Mouse (Mus musculus) fat pad, adult 2 months (tissue): ENCODE measurements around the gene Cnbd2.

Experiments used
- DNase-seq: peaks from one replicate; pipeline ENCODE4 v3.0.0-alpha.2; 2011; ENCODE audit warnings: low read depth, low spot score; ENCODE audit errors: extremely low read depth

The Cnbd2 gene

GRCm38 (mm10) chr2:156312297-156312897, at the start of gene Cnbd2, which contains the start of gene Scand1:
Gene Cnbd2, plus strand, starts transcription at chr2:156312299.
Gene Scand1, minus strand, starts transcription at chr2:156312704.
- no peak for DNase-seq

GRCm38 (mm10) chr2:156263204-156263893, 48.8 kb upstream of the Cnbd2 start:
- DNase-seq, result no peak

DNA sequence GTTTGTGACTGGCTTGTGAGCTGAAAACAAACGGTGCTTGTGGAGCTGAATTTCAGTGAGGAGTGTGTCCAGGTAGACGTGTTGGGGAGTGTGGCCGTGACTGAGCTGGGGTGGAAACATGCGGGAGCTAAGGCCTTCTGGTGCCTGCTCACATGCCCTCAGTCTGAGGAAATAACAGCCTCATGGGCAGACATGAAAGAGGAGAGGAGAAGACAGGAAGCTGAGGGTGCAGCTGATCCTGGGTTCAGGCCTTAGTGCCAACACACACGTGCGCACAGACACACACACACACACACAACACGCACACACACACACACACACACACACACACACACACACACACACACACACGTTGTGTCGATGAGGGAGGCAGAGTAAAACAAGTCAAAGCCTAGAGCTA, 44.5 kb upstream of the Cnbd2 start:
- no peak for DNase-seq

DNA sequence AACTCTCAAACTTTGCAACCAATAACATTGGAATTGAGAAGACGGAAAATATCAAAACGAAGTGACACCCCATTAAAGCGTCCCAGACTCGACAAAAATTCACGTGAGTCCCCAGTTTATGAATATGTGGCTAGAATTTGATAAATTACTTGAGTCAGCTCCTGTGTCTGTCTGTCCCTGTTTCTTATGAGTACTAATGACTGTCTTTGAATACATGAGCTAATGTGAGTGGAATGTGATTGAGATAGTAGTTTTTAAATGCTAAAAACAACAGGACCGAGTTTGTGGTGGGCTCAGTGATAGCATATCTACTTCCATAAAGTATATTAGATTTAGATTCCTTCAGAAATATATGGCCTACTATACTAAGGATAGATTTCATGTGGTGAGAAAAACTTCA, 39.5 kb upstream of the Cnbd2 start:
- no peak for DNase-seq

- DNase-seq, result peak; percentile 16
Measured at GRCm38 (mm10) chr2:156278226-156279017, 33.7 kb upstream of the Cnbd2 start.

DNA sequence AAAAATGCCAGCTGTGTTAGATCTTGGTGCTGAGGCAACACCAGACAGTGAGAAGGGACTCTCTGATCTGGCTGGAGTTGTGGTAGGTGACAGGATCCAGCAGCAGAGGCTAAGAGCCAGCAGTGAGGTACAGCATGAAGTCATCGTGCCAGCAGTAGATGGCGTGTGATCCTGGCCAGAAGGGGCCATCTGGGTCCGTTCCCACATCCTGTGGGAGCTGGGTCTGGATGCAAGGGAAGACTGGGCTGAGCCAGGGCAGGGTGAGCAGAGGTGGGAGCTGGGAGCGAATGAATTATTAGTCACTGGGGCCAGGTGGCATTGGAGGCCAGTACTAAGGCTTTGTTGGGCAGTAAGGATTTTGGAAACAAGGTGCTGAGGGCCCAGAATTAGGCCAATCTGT, 30.9 kb upstream of the Cnbd2 start:
- peak; percentile 1 for DNase-seq

- no peak for DNase-seq
Measured at GRCm38 (mm10) chr2:156285161-156285560, 26.9 kb upstream of the Cnbd2 start.

DNA sequence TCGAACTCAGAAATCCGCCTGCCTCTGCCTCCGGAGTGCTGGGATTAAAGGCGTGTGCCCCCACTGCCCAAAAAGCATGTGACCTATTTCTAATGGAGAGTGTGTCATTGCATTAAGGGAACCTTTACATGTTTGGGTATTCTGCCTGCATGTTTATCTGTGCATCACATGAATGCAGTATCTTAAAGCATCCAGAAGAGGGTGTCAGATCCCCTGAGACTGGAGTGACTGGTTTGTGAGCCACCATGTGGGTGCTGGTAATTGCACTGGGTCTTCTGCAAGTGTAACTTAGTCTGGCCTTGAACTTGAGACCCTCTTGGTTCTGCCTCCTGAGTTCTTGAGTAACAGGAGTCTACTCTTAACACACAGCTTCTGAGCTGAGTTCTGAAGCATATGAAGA, 25.4 kb upstream of the Cnbd2 start:
- DNase-seq, result no peak

GRCm38 (mm10) chr2:156288222-156288621, 23.9 kb upstream of the Cnbd2 start:
- no peak for DNase-seq

GRCm38 (mm10) chr2:156289552-156290160, 22.4 kb upstream of the Cnbd2 start:
- DNase-seq, result no peak

DNA sequence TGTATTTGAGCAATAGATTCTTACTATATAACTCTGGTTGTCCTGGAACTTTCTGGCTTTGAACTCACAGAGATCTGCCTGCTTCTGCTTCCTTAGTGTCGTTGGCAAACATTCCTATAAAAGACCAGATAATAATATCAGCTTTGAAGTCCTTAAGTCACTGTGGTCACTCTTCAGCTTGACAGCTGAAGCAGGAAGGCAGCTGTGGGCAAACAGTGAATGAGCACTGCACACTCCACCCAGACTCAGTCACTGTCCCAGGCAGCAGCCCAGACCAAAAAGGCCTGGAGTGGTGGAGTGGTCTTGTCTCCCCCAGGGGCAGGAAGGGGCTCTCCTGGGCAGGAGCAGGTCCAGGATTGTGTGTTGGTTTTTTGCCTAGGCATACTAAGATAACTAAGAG, 20.1 kb upstream of the Cnbd2 start:
- DNase-seq, result no peak

GRCm38 (mm10) chr2:156295601-156296063, 16.5 kb upstream of the Cnbd2 start:
- no peak for DNase-seq

- DNase-seq, result no peak
Measured at GRCm38 (mm10) chr2:156296190-156296589, 15.9 kb upstream of the Cnbd2 start.

DNA sequence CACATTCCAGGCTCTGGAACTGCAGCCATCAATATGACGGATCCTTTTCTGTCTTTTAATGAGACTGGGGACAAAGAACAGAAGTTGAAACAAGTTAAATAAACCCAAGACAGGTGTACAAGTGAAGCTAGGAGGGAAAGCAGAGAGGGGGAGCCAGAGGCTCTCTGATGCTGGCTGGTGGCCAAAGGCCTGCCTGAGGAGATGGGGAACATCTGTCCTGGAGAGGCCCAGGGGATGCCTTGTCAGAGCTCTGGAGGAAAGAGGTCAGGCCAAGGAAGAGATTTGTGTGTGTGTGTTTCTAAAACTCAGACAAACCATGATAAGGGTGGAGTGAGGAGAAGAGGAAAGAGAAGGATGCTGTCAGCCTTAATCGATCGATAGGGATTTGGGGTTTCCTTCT, 14.4 kb upstream of the Cnbd2 start:
- no peak for DNase-seq

- DNase-seq, result no peak
Measured at GRCm38 (mm10) chr2:156298458-156298857, 13.6 kb upstream of the Cnbd2 start.

DNA sequence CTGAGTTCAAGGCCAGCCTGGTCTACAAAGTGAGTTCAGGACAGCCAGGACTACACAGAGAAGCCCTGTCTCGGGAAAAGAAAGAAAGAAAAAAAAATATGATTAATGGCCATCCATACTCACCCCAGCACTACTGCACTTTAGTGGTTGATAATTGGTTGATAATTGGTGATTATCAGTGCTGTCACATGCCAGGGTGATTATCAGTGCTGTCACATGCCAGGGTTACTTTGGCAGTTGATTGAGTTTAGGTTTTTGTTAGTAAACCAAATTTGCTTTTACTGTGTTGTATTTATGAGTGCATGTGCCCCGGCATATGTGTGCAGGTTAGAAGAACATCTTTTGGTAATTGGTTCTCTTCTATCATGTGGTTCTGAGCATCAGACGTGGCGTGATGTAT, 10.0 kb upstream of the Cnbd2 start:
- no peak for DNase-seq

GRCm38 (mm10) chr2:156304351-156304750, 7.7 kb upstream of the Cnbd2 start:
- DNase-seq, result no peak

- no peak for DNase-seq
Measured at GRCm38 (mm10) chr2:156305818-156306217, 6.3 kb upstream of the Cnbd2 start.

DNA sequence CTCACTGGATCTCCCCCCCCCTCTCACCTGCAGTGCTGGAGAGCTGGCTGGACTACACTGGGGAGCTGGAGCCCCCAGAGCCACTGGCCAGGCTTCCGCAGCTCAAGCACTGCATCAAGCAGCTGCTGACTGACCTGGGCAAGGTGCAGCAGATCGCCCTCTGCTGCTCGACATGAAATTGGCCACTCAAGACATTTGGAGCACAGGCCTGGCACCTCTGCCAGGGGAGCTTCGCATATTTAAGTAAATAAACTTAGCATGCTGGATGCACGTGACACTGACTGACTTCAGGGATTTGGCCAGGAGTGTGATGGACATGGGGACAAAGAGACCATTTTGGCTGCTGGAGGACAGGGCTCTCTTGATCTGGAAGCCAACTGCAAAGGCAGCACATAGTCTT, 4.8 kb upstream of the Cnbd2 start:
- no peak for DNase-seq

DNA sequence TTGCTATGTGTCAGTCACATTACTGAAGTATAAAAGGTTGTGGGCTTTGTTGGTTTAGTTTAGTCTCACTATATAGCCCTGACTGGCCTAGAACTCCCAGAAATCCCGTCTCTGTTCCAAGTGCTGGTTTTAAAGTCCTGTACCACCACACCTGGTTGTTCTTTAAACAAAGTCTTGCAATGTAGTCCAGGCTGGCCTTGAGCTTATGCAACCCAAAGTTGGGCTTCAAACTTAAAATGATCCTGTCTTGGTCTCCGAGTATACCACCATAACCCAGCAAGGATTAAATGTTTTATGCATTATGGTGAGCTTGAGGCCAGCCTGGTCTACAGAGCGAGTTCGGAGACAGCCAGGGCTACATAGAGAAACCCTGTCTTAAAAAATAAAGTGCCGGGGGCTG, 2.2 kb upstream of the Cnbd2 start:
- no peak for DNase-seq

DNA sequence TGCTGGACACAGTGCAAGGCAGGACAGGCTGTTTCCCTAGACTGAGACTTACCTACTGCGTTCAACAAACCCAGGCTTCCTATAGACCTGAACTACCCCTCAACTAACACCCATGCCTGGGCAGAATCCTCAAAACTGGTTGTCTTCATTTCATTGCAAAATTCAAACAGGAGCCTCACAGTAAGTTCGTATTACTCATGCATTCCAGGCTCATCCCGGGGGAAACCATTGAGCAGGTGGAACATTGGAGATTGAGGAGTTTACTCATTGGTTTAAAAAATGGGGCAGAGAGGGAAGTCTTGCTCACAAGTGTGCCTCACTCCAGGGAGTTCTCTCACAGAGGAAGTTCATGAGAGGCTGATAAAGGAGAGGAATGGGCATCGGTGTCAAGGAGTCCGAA, 1.6 kb upstream of the Cnbd2 start:
- DNase-seq, result no peak

DNA sequence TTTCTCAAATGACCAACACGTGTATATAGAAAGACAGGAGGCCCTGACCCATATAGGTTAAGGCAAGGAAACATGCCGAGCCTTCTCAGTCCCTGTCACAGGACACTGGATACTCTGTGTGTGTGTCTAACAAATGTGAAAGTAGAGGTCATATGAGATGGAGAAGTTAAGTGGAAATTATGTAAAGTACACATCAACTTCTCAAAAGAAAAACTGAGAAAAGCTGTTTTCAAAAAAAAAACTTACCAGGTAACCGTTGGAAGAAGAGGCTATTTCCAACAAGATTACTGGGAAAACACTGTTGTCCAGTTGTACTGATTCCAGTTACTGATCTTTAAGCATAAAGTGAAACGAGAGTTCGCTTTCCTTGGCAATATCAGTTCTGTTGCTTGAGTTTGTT, 1.2 kb upstream of the Cnbd2 start:
- no peak for DNase-seq
